Comparison of ENCODE assay signal across 8 mouse cellular contexts in the genomic region with DNA sequence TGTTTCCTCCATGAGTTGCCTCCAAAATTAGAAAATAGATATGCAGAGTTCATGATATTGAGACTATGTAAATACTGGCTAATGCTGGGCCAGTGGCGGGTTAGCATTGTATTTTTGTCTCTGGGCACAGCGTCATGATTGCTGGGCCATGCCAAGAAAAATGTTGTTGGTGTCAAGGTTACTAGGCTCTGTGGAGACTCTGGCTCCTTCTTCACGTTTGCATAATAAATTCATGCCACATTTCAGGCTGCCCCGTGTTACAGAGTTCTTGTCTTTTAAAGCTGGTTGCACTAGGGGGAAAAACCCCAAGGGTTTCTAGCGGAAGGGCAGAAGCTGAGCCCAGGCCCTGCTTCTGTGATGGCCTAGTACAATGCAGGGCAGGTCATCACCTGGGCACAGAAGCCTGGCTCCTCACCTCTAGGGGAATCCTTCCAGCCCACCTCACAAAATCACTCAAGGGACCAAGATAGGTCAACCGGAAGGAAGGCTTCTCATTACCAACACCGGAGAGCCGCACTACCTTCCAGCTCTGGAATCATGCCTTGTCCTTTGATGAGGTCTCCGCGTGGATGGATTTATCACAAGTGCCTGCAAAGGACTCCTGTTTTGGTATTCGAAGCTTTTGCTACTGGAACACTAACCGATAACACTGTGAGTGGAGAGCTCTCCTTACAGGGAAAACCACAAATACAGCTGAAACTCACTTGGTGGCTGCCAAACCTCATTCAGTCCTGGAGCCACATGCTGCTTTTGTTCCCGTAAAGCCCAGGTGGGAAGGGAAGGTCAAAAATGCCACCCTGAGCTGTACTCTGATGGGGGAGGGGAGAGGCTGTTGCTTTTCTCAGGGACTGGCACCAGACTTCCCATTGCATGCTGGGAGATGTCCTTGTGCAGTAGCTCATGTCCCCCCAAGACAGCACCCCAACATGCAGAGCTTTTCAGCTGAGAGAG. TPM values are rescaled to one million over a fixed set of nuclear protein-coding genes. Genes with fewer than 3 reads are reported as not detected.
DNase-seq lines count a peak whose midpoint lies in the region; TF ChIP-seq lines count a peak whose summit lies in the region.

No protein-coding gene starts in this region.

- TF ChIP-seq CTCF in left cerebral cortex, adult 2 months (IDR thresholded peaks at IDR 0.05) = no peak
- no peak for TF ChIP-seq CTCF in heart, adult 2 months (IDR thresholded peaks at IDR 0.05)
- TF ChIP-seq CTCF in olfactory bulb, adult 2 months (IDR thresholded peaks at IDR 0.05; ENCODE audit: insufficient read depth, low read depth, low read length) = no peak

- intact Hi-C loops in left cerebral cortex, adult 2 months (cut with DNase I) = no loop called here
- intact Hi-C loops in left cerebral cortex, postnatal 25 days (cut with DNase I) = no loop called here
- intact Hi-C loops in heart, adult 2 months (cut with DNase I) = loop anchor here (10.0 kb wide), 1 partner anchor 97 kb away; no protein-coding TSS in a partner anchor

- no peaks in the 10 kb centered on the region for H3K79me2 ChIP-seq in heart, adult 2 months (replicated peaks; ENCODE audit: control insufficient read depth, insufficient read depth, low read length)

- H3K4me1 ChIP-seq in heart, adult 2 months (ENCODE audit: control insufficient read depth, insufficient read depth, low read length) = peaks cover 3% of the 10 kb centered on the region; the same call in 1 of the 2 replicates
- H3K4me1 ChIP-seq in limb, embryonic 10.5 days = peaks cover 16% of the 10 kb centered on the region
- H3K4me1 ChIP-seq in olfactory bulb, adult 2 months (ENCODE audit: control insufficient read depth, insufficient read depth, low read length) = peaks cover 8% of the 10 kb centered on the region

- no peak overlapping the region for H3K4me3 ChIP-seq in left cerebral cortex, adult 2 months
- H3K4me3 ChIP-seq in heart, adult 2 months = no peak overlapping the region
- H3K4me3 ChIP-seq in limb, embryonic 10.5 days = no peak overlapping the region
- H3K4me3 ChIP-seq in olfactory bulb, adult 2 months (ENCODE audit: insufficient read depth, low read depth, low read length) = no peak overlapping the region

- peak; percentile 31; the same call in 1 of the 2 replicates for TF ChIP-seq EP300 in heart, adult 2 months (IDR thresholded peaks at IDR 0.05; ENCODE audit: insufficient read depth, low read depth, low read length)

- peaks cover 2% of the 10 kb centered on the region; the same call in 1 of the 2 replicates for H3K36me3 ChIP-seq in heart, adult 2 months (ENCODE audit: control insufficient read depth, insufficient read depth, low read length)
- no peaks in the 10 kb centered on the region for H3K36me3 ChIP-seq in limb, embryonic 10.5 days

- H3K9ac ChIP-seq in heart, adult 2 months (ENCODE audit: low read depth, low read length) = peak overlapping the region; percentile 5; the same call in 1 of the 2 replicates

- TF ChIP-seq POLR2A in heart, adult 2 months (IDR thresholded peaks at IDR 0.05; ENCODE audit: insufficient read depth, low read depth, low read length) = no peak; the same call in 1 of the 2 replicates
- TF ChIP-seq POLR2A in olfactory bulb, adult 2 months (IDR thresholded peaks at IDR 0.05; ENCODE audit: insufficient read depth, low read depth, low read length) = no peak

- H3K27me3 ChIP-seq in heart, adult 2 months (ENCODE audit: control insufficient read depth, insufficient read depth, low read length) = no peaks in the 10 kb centered on the region
- H3K27me3 ChIP-seq in limb, embryonic 10.5 days (ENCODE audit: low read depth, poor library complexity, severe bottlenecking) = no peaks in the 10 kb centered on the region

- H3K27ac ChIP-seq in left cerebral cortex, adult 2 months = peak overlapping the region; percentile 70
- H3K27ac ChIP-seq in heart, adult 2 months = peak overlapping the region; percentile 92
- H3K27ac ChIP-seq in limb, embryonic 10.5 days = peak overlapping the region; percentile 63
- peak overlapping the region; percentile 35; the same call in 1 of the 2 replicates for H3K27ac ChIP-seq in olfactory bulb, adult 2 months (ENCODE audit: insufficient read depth, low read depth, low read length)

- DNase-seq in left cerebral cortex, adult 2 months (ENCODE audit: extremely low spot score in 1 of 2, low spot score in 2 of 2) = no peak
- DNase-seq in left cerebral cortex, postnatal 25 days (ENCODE audit: low spot score in 2 of 2) = no peak
- DNase-seq in heart, adult 2 months = peak; percentile 35 to 69
- no peak for DNase-seq in limb, embryonic 10.5 days (ENCODE audit: low spot score)
- DNase-seq in thymus, postnatal 14 days = no peak
- DNase-seq in embryo, embryonic 10.5 days (ENCODE audit: low spot score) = no peak
- DNase-seq in left cerebral cortex, adult 18-20 months (ENCODE audit: low spot score in 2 of 2) = no peak

- WGBS in heart, adult 2 months = 34% methylated on average over 13 of the region's 13 CpGs
- WGBS in limb, embryonic 10.5 days = 66% methylated on average over 13 of the region's 13 CpGs
- WGBS in olfactory bulb, adult 2 months = 62% methylated on average over 13 of the region's 13 CpGs

- no peaks in the 10 kb centered on the region for H3K9me3 ChIP-seq in limb, embryonic 10.5 days (replicated peaks)

RNA-seq across cellular contexts. Expression of gene Fxn, which starts 27.1 kb away (rescaled TPM):
- 1 to 10 TPM; 5.9 to 8.1 TPM for total RNA-seq in left cerebral cortex, adult 2 months (2021)
- 1 to 10 TPM; 6.9 to 7.4 TPM for total RNA-seq in left cerebral cortex, postnatal 25 days (2021)
- total RNA-seq in heart, adult 2 months (2021) = 10 to 100 TPM; 26.6 to 33.0 TPM
- 28.3 and 35.6 TPM in 2 replicates for polyA plus RNA-seq in heart, adult 2 months (2012; rRNA removed)
- polyA plus RNA-seq in limb, embryonic 10.5 days (2016; fragmentation: Nextera tagmentation; extraction: Ambion mirVana) = 62.7 and 67.1 TPM in 2 replicates
- polyA plus RNA-seq in olfactory bulb, adult 2 months (2012; ENCODE audit: insufficient read depth, insufficient read length, low replicate concordance, missing spikeins) = not detected in 2 replicates
- 1 to 10 TPM; 7.7 to 9.2 TPM for total RNA-seq in left cerebral cortex, adult 18-20 months (2021)

Comparison
In these comparisons a context has a peak if more than half of its experiments do, and no peak if none do; other contexts are left out.
1. DNase-seq: peak in heart, adult 2 months (2 of 2); none in left cerebral cortex, adult 2 months (0 of 2), left cerebral cortex, postnatal 25 days (0 of 2), limb, embryonic 10.5 days (single experiment), thymus, postnatal 14 days (single experiment), embryo, embryonic 10.5 days (single experiment) and left cerebral cortex, adult 18-20 months (0 of 2).
2. H3K27ac ChIP-seq: peak in every context shown above with its lines; median percentile 92 in heart, adult 2 months; 70 in left cerebral cortex, adult 2 months; 63 in limb, embryonic 10.5 days; 35 in olfactory bulb, adult 2 months.